Mouse (Mus musculus): Measurements from ENCODE around the gene Irf8. TPM values are rescaled to one million over a fixed set of nuclear protein-coding genes. Genes with fewer than 3 reads are reported as not detected.

Irf8 gene
- 28.3 and 31.8 TPM in 2 replicates for polyA plus RNA-seq (2015; fragmentation: Nextera tagmentation; extraction: Ambion mirVana)

- DNase-seq (peak; percentile 88), ATAC-seq (peak; percentile 95)
- peak; percentile 20; the same call in 1 of the 2 replicates for TF ChIP-seq CTCF (IDR thresholded peaks at IDR 0.05; ENCODE audit: low read depth)
- TF ChIP-seq EP300 (IDR thresholded peaks at IDR 0.05; ENCODE audit: low read depth), result no peak
- 1% methylated on average over 54 of the region's 62 CpGs for WGBS (ENCODE audit: insufficient replicate concordance)
- H3K9ac ChIP-seq (replicated peaks), result peak within 1 kb of the TSS; percentile 37
- H3K9me3 ChIP-seq (ENCODE audit: low read length), result no peaks in the 10 kb centered on the region
- H3K4me1 ChIP-seq (ENCODE audit: insufficient read depth), result peaks cover 5% of the 10 kb centered on the region; the same call in 1 of the 2 replicates
- peak within 1 kb of the TSS; percentile 78 for H3K4me2 ChIP-seq (ENCODE audit: low read depth, low read length)
- peaks cover 5% of the 10 kb centered on the region for H3K36me3 ChIP-seq (replicated peaks; ENCODE audit: insufficient read depth, low read length)
- H3K27ac ChIP-seq (ENCODE audit: low read depth), result peak within 1 kb of the TSS; percentile 72
- H3K27me3 ChIP-seq (ENCODE audit: insufficient read depth, low read length), result peaks cover 11% of the 10 kb centered on the region; the same call in 1 of the 2 replicates
- H3K4me3 ChIP-seq (ENCODE audit: low read depth, low read length), result peak within 1 kb of the TSS; percentile 56
Measured at GRCm38 (mm10) chr8:120735770-120736481, at the start of gene Irf8. TSS of gene Irf8 (plus strand) at chr8:120736358.

- Histone ChIP-seq H3K9me3 (ENCODE audit: low read length) (no peaks in the 10 kb centered on the region), H3K27ac (ENCODE audit: low read depth) (no peak overlapping the region), H3K4me1 (ENCODE audit: insufficient read depth) (0 out of 2 replicates have a peak, but pooled peaks cover 2% of the 10 kb centered on the region), H3K36me3 (replicated peaks; ENCODE audit: insufficient read depth, low read length) (no peaks in the 10 kb centered on the region), H3K27me3 (ENCODE audit: insufficient read depth, low read length) (no peaks in the 10 kb centered on the region), H3K4me3 (ENCODE audit: low read depth, low read length) (no peak overlapping the region), H3K4me2 (ENCODE audit: low read depth, low read length) (peak overlapping the region; percentile 29; the same call in 1 of the 2 replicates), H3K9ac (replicated peaks) (no peak overlapping the region)
- ATAC-seq (peak; percentile 16; the same call in 1 of the 2 replicates), DNase-seq (no peak)
- 65% methylated on average over 5 of the region's 5 CpGs for WGBS (ENCODE audit: insufficient replicate concordance)
- TF ChIP-seq EP300 (IDR thresholded peaks at IDR 0.05; ENCODE audit: low read depth) (no peak), CTCF (IDR thresholded peaks at IDR 0.05; ENCODE audit: low read depth) (no peak)
Measured at GRCm38 (mm10) chr8:120686576-120686975, 49.6 kb upstream of the Irf8 start.

GRCm38 (mm10) chr8:120687786-120688185, 48.4 kb upstream of the Irf8 start:
- no peaks in the 10 kb centered on the region for H3K36me3 ChIP-seq (replicated peaks; ENCODE audit: insufficient read depth, low read length)
- H3K9ac ChIP-seq (replicated peaks), result no peak overlapping the region
- 0 out of 2 replicates have a peak, but pooled peaks cover 2% of the 10 kb centered on the region for H3K4me1 ChIP-seq (ENCODE audit: insufficient read depth)
- no peaks in the 10 kb centered on the region for H3K27me3 ChIP-seq (ENCODE audit: insufficient read depth, low read length)
- no peak for TF ChIP-seq EP300 (IDR thresholded peaks at IDR 0.05; ENCODE audit: low read depth)
- no peak for TF ChIP-seq CTCF (IDR thresholded peaks at IDR 0.05; ENCODE audit: low read depth)
- 65% methylated on average over 8 of the region's 8 CpGs for WGBS (ENCODE audit: insufficient replicate concordance)
- no peak for DNase-seq
- H3K4me2 ChIP-seq (ENCODE audit: low read depth, low read length), result no peak overlapping the region
- H3K4me3 ChIP-seq (ENCODE audit: low read depth, low read length), result no peak overlapping the region
- H3K27ac ChIP-seq (ENCODE audit: low read depth), result no peak overlapping the region
- H3K9me3 ChIP-seq (ENCODE audit: low read length), result no peaks in the 10 kb centered on the region
- no peak for ATAC-seq

GRCm38 (mm10) chr8:120688511-120688910, 47.6 kb upstream of the Irf8 start:
- no peak for ATAC-seq
- Histone ChIP-seq H3K4me3 (ENCODE audit: low read depth, low read length) (no peak overlapping the region), H3K4me1 (ENCODE audit: insufficient read depth) (0 out of 2 replicates have a peak, but pooled peaks cover 2% of the 10 kb centered on the region), H3K9me3 (ENCODE audit: low read length) (no peaks in the 10 kb centered on the region), H3K27ac (ENCODE audit: low read depth) (no peak overlapping the region), H3K27me3 (ENCODE audit: insufficient read depth, low read length) (no peaks in the 10 kb centered on the region), H3K36me3 (replicated peaks; ENCODE audit: insufficient read depth, low read length) (no peaks in the 10 kb centered on the region), H3K9ac (replicated peaks) (no peak overlapping the region), H3K4me2 (ENCODE audit: low read depth, low read length) (no peak overlapping the region)
- 74% methylated on average over 7 of the region's 7 CpGs for WGBS (ENCODE audit: insufficient replicate concordance)
- DNase-seq, result no peak
- TF ChIP-seq EP300 (IDR thresholded peaks at IDR 0.05; ENCODE audit: low read depth), result no peak

- ATAC-seq, result no peak
- TF ChIP-seq CTCF (IDR thresholded peaks at IDR 0.05; ENCODE audit: low read depth), result no peak
- no peak for TF ChIP-seq EP300 (IDR thresholded peaks at IDR 0.05; ENCODE audit: low read depth)
- no peaks in the 10 kb centered on the region for H3K36me3 ChIP-seq (replicated peaks; ENCODE audit: insufficient read depth, low read length)
- H3K9ac ChIP-seq (replicated peaks), result no peak overlapping the region
- H3K4me2 ChIP-seq (ENCODE audit: low read depth, low read length), result no peak overlapping the region
- 36% methylated on average over 4 of the region's 4 CpGs for WGBS (ENCODE audit: insufficient replicate concordance)
- no peak for DNase-seq
- no peak overlapping the region for H3K27ac ChIP-seq (ENCODE audit: low read depth)
- no peaks in the 10 kb centered on the region for H3K9me3 ChIP-seq (ENCODE audit: low read length)
- peaks cover 4% of the 10 kb centered on the region; the same call in 1 of the 2 replicates for H3K4me1 ChIP-seq (ENCODE audit: insufficient read depth)
- no peaks in the 10 kb centered on the region for H3K27me3 ChIP-seq (ENCODE audit: insufficient read depth, low read length)
- no peak overlapping the region for H3K4me3 ChIP-seq (ENCODE audit: low read depth, low read length)
Measured at GRCm38 (mm10) chr8:120692934-120693333, 43.2 kb upstream of the Irf8 start.

GRCm38 (mm10) chr8:120693861-120694493, 42.2 kb upstream of the Irf8 start:
- Histone ChIP-seq H3K27ac (ENCODE audit: low read depth) (no peak overlapping the region), H3K4me2 (ENCODE audit: low read depth, low read length) (no peak overlapping the region), H3K36me3 (replicated peaks; ENCODE audit: insufficient read depth, low read length) (no peaks in the 10 kb centered on the region), H3K9ac (replicated peaks) (no peak overlapping the region), H3K9me3 (ENCODE audit: low read length) (no peaks in the 10 kb centered on the region), H3K4me3 (ENCODE audit: low read depth, low read length) (no peak overlapping the region), H3K4me1 (ENCODE audit: insufficient read depth) (peaks cover 4% of the 10 kb centered on the region; the same call in 1 of the 2 replicates), H3K27me3 (ENCODE audit: insufficient read depth, low read length) (no peaks in the 10 kb centered on the region)
- WGBS (ENCODE audit: insufficient replicate concordance), result 43% methylated on average over 22 of the region's 22 CpGs
- ATAC-seq (no peak; the same call in 1 of the 2 replicates), DNase-seq (peak; percentile 75)
- TF ChIP-seq EP300 (IDR thresholded peaks at IDR 0.05; ENCODE audit: low read depth) (no peak), CTCF (IDR thresholded peaks at IDR 0.05; ENCODE audit: low read depth) (no peak)
